Mouse (Mus musculus) neural tube, embryonic 15.5 days (tissue): ENCODE results near the gene Pwwp2b. TPM values are rescaled to one million over a fixed set of nuclear protein-coding genes. Genes with fewer than 3 reads are reported as not detected.
A peak's percentile ranks its signal among the peaks of the same experiment; 100 is the strongest.

Experiments used
- ATAC-seq: fragments of 200-750 bp; cut with Nextera tagmentation; 2 replicates; pipeline ENCODE4 v1.8.0; 2017; ENCODE audit warnings: mild to moderate bottlenecking, moderate TSS enrichment, moderate library complexity; ENCODE audit not compliant: low FRiP score
- H3K27ac ChIP-seq: fragments of 300-500 bp; sonication (generic); replicated peaks from 2 replicates; pipeline ENCODE4 v1.5.1; 2015; ENCODE audit warnings: mild to moderate bottlenecking, inconsistent platforms
- H3K27me3 ChIP-seq: fragments of 300-500 bp; sonication (generic); replicated peaks from 2 replicates; pipeline ENCODE4 v1.6.1; 2015; ENCODE audit warnings: inconsistent platforms
- H3K36me3 ChIP-seq: fragments of 300-500 bp; sonication (generic); 2 replicates; pipeline ENCODE4 v1.6.1; 2015; ENCODE audit warnings: inconsistent platforms
- H3K4me1 ChIP-seq: fragments of 300-500 bp; sonication (generic); 2 replicates; pipeline ENCODE4 v1.6.1; 2015; ENCODE audit warnings: inconsistent platforms
- H3K4me2 ChIP-seq: fragments of 300-500 bp; sonication (generic); 2 replicates; pipeline ENCODE4 v1.6.1; 2015; ENCODE audit warnings: inconsistent platforms, mild to moderate bottlenecking, moderate library complexity
- H3K4me3 ChIP-seq: fragments of 300-500 bp; sonication (generic); replicated peaks from 2 replicates; pipeline ENCODE4 v1.5.1; 2015; ENCODE audit warnings: mild to moderate bottlenecking, inconsistent platforms
- H3K9ac ChIP-seq: fragments of 300-500 bp; sonication (generic); replicated peaks from 2 replicates; pipeline ENCODE4 v1.6.1; 2015; ENCODE audit warnings: mild to moderate bottlenecking, inconsistent platforms
- H3K9me3 ChIP-seq: fragments of 300-500 bp; sonication (generic); replicated peaks from 2 replicates; pipeline ENCODE4 v1.6.1; 2016; ENCODE audit warnings: inconsistent platforms
- WGBS: fragments of 180-500 bp; shearing (Covaris S2); methylation state at CpG from one replicate; pipeline ENCODE4 v1.1.7; 2015; ENCODE audit warnings: mixed read lengths; 5-methylcytosine and 5-hydroxymethylcytosine counted together
- polyA plus RNA-seq: library from polyadenylated mRNA; unstranded; fragments of >200 nt; fragmentation: Nextera tagmentation; extraction: Ambion mirVana; gene quantifications from 2 replicates; pipeline ENCODE4 v1.2.1, GENCODE M21; 2015

The Pwwp2b gene
- polyA plus RNA-seq, 1 experiment from 2014 or later: 5.8 TPM

DNA sequence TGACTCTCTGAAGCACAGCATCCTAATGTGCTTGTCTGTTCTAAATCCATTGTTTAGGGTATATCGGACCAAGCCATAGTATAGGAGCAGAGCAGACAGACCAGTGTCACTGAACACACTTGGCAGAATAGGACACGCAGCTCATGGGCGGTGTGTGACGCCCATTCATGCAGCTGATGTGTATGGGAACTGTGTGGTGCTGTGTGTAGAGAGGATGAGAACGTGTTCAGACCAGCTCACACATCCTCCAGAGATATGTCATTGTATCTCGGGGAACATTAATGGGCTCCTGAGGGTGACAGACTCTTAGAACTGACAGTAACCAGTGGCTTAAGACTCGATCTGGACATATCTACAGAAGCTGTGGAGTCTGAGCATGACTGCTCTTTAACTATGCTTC lies 21.9 kb upstream of the Pwwp2b start:
- Histone ChIP-seq H3K4me3 (no peak overlapping the region), H3K4me2 (no peak overlapping the region), H3K27me3 (no peaks in the 10 kb centered on the region), H3K9me3 (no peaks in the 10 kb centered on the region), H3K27ac (no peak overlapping the region), H3K4me1 (no peaks in the 10 kb centered on the region), H3K9ac (no peak overlapping the region), H3K36me3 (no peaks in the 10 kb centered on the region)
- 90% methylated on average over 7 of the region's 7 CpGs for WGBS
- ATAC-seq: no peak

DNA sequence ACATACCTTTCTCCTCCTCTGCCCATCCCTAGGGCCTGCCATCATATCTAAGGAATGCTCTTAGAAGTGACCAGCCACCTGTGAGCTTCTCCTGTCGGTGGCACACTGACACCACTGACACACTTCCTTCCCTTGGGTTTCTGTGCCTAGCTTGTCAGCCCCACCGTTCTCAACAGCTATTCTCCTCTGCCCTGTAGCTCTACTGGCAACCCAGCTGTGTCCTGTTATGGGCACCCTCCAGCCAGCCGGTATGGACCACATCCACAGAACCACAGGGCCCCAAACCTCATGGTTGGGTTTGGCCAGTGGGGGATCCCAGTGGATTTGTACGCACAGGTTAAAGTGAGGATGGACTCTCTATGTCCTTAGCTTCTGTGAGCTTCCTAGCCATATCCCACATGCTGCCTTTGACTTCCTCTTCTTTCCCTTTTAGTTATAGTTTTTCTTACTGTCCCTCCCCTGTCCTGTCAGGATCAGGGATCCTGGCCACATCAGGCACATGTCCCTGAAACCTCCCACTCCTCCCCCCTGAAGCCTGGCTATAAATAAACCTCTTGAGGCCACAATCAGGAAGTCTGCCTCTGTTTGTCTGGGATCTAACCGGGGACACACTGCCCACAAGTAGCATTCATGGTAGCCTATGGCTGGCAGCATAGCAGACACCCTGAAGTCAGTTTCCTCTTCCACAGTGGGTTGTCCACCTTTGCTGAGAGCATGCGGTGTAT lies 19.7 kb upstream of the Pwwp2b start:
- WGBS: 81% methylated on average over 6 of the region's 6 CpGs
- Histone ChIP-seq H3K4me3 (no peak overlapping the region), H3K9ac (no peak overlapping the region), H3K27ac (no peak overlapping the region), H3K36me3 (no peaks in the 10 kb centered on the region), H3K4me2 (no peak overlapping the region), H3K9me3 (no peaks in the 10 kb centered on the region), H3K4me1 (0 out of 2 replicates have a peak, but pooled peaks cover 2% of the 10 kb centered on the region), H3K27me3 (no peaks in the 10 kb centered on the region)
- ATAC-seq: no peak

DNA sequence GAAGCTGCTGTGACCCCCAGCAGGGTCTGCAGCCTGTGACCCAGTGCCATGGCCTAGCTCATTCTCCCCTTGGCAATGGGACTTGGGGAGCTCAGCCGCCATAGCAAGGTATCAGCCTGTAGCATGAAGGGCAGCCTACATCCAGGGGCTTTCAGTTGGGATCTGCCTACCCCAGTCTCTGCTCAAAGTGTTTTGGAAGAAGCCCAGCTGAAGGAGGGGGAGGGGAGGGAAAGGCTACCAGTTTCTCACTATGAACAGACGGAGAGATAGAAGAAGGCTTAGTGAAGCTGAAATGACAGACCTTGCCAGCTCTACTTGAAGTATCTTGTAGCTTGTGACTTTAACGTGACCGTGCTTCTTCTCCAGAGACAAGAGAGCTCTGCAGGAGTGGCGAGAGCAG lies 18.4 kb upstream of the Pwwp2b start:
- no peaks in the 10 kb centered on the region for H3K27me3 ChIP-seq
- no peak overlapping the region for H3K27ac ChIP-seq
- H3K9ac ChIP-seq: no peak overlapping the region
- 86% methylated on average over 5 of the region's 5 CpGs for WGBS
- no peak for ATAC-seq
- peaks cover 13% of the 10 kb centered on the region for H3K4me1 ChIP-seq
- H3K4me2 ChIP-seq: no peak overlapping the region
- no peaks in the 10 kb centered on the region for H3K9me3 ChIP-seq
- no peak overlapping the region for H3K4me3 ChIP-seq
- no peaks in the 10 kb centered on the region for H3K36me3 ChIP-seq

DNA sequence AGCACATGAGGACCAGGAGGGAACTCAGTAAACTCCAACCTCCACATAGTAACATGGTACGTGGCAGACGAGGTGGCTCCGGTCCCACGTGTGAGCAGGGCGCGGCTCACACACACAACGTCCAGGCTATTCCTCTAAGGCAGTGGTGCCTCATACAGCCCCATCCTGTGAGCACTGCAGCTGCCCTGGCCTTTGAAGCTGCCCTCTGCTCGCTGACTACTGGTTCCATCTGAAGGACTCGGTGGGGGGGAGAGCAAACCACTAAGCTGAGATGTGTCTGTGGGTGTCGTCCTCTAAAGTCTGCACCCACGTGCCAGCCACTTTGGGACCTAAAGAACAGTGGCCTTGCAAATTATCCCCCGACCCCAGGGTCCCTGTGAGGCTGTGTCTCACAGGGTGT lies 18.0 kb upstream of the Pwwp2b start:
- Histone ChIP-seq H3K4me3 (no peak overlapping the region), H3K27me3 (no peaks in the 10 kb centered on the region), H3K9me3 (no peaks in the 10 kb centered on the region), H3K36me3 (no peaks in the 10 kb centered on the region), H3K4me2 (no peak overlapping the region), H3K9ac (no peak overlapping the region), H3K27ac (no peak overlapping the region), H3K4me1 (peaks cover 17% of the 10 kb centered on the region)
- 77% methylated on average over 12 of the region's 12 CpGs for WGBS
- no peak for ATAC-seq

DNA sequence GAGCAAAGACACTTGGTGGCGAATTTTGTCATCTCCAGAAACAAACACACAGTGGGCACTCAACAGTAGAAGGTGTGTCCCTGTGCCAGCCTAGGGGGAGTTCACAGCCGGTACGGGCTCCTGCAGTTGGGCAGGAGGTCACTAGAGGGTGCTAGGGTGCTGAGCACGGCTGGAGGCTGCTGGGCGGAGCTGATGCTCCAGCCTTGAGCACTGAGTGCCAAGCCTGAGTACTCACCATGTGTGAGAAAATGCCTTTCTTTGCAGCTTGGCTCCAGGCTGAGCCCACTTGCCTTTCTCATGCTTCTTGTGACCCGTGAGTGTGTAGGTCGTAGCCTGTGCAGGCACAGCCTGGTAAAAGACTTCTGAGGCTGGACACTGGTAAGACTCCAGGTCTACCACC lies 14.6 kb upstream of the Pwwp2b start:
- Histone ChIP-seq H3K27me3 (no peaks in the 10 kb centered on the region), H3K4me2 (no peak overlapping the region), H3K4me3 (no peak overlapping the region), H3K9me3 (no peaks in the 10 kb centered on the region), H3K36me3 (no peaks in the 10 kb centered on the region), H3K27ac (no peak overlapping the region), H3K4me1 (peaks cover 19% of the 10 kb centered on the region), H3K9ac (no peak overlapping the region)
- peak; percentile 88 for ATAC-seq
- 3% methylated on average over 7 of the region's 7 CpGs for WGBS

DNA sequence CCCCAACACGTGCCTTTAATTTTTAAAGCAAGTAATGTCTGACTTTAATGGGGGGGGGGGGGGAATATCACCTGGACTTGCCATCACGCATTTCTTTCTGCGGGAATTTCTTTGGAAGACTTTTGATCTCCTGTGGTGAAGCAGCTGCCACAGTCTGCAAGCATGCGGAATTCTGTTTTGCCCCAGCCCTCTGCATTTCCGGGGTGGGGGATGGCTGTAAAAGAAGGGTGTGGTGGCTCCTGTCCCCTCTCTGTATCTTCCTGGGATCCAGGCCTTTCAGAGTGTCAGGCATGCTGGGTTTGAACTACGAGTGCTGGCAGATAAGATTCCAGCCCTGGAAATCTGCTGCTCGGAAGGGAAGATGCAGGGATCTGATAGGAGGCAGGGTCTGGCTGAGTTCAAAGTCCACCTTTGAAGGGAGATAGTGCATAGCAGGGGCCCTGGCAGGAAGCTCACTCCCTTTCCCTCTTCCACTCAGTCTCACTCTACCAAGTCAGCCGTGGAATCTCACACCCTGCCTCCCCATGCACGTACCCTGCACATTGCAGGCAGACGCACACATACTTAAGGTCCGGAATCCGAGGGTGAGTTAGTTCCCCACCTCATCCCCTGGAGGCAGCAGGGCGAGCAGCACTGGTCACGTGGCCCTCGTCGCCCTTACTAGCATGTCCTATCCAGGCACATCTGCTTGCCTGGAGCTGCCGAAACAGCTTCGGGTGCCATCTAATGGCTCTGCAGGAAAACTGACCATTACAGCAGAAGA lies 13.7 kb upstream of the Pwwp2b start:
- Histone ChIP-seq H3K9ac (peak overlapping the region; percentile 1; the same call in 1 of the 2 replicates), H3K9me3 (no peaks in the 10 kb centered on the region), H3K36me3 (no peaks in the 10 kb centered on the region), H3K27ac (no peak overlapping the region), H3K4me3 (no peak overlapping the region), H3K27me3 (no peaks in the 10 kb centered on the region), H3K4me2 (peak overlapping the region; percentile 43), H3K4me1 (peaks cover 19% of the 10 kb centered on the region)
- 12% methylated on average over 18 of the region's 18 CpGs for WGBS
- ATAC-seq: peak; percentile 61

DNA sequence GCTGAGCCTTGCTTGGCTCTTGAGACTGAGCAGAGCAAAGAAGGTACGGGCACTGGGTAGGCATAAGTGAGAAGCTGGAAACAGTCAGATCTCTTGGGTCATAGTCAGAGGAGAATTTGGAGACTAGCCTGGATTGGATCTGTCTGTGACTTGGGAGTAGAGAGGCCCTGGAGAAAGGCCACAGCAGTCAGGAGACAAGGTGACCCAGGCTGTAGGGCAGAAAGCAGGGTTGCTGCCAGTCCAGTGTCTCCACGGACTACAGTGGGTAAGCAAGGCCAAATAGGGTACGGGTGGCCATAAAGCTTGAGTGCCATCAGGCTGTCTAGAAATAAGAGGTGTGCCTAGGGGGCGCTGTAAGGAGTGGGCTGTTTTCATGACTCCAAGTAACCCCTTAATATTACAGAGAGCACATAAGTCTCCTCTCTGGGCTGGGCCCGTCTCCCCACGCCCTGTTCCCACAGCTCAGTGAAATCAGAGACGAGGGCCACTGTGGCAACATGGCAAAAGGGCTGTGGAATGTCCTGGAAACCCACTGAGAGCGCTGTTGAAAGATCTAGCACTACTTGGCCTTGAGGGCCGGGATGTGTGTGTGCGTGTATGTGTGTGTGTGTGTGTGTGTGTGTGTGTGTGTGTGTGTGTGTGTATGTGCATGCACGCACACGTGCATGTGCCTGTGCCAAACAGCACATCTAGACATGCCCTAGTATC lies 12.5 kb upstream of the Pwwp2b start:
- H3K4me1 ChIP-seq: peaks cover 19% of the 10 kb centered on the region
- H3K9me3 ChIP-seq: no peaks in the 10 kb centered on the region
- H3K9ac ChIP-seq: no peak overlapping the region
- 85% methylated on average over 12 of the region's 12 CpGs for WGBS
- ATAC-seq: no peak
- no peak overlapping the region for H3K27ac ChIP-seq
- H3K4me2 ChIP-seq: no peak overlapping the region
- H3K27me3 ChIP-seq: no peaks in the 10 kb centered on the region
- no peak overlapping the region for H3K4me3 ChIP-seq
- H3K36me3 ChIP-seq: no peaks in the 10 kb centered on the region

DNA sequence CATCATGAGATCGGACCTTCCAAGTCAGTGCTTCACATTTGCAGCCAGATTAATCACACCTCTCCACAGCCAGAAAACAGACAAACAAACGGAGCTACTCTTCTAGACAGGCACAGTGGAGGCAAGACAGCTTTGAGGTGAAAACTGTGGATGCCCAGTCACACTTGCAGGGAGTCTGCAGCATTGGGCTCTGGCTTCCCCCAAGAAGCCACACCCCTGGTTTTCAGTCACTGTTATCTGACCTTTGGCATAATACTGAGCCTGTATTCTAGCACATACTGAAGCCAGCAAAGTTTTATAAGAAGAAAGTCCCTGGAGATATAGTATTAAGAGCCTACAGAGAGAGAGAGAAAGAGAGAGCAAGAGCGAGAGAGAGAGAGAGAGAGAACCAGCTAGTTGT lies 8.8 kb upstream of the Pwwp2b start:
- no peaks in the 10 kb centered on the region for H3K9me3 ChIP-seq
- no peak for ATAC-seq
- WGBS: 83% methylated on average over 3 of the region's 3 CpGs

DNA sequence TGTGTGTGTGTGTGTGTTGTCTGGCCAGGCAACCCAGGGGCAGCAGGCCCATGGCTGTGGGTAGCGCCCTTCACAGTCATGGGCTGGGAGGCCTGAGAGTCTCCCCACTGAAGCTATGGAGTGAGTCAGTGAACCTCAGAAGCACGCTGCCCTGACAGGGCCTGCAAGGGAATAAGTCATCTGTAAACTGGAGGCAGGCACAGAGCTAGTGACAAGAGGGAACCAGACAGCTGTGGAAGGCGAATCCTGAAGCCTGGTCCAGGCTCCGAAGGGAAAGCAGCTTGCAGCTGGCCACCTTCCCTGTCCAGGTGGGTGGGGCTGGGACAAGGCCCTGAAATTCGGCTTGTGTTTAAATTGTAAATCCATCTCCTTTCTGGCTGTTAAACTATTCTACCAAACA lies 2.2 kb upstream of the Pwwp2b start:
- H3K4me2 ChIP-seq: no peak overlapping the region
- H3K4me3 ChIP-seq: no peak overlapping the region
- no peaks in the 10 kb centered on the region for H3K9me3 ChIP-seq
- no peaks in the 10 kb centered on the region for H3K36me3 ChIP-seq
- WGBS: 75% methylated on average over 5 of the region's 5 CpGs
- H3K9ac ChIP-seq: no peak overlapping the region
- peaks cover 44% of the 10 kb centered on the region for H3K4me1 ChIP-seq
- H3K27ac ChIP-seq: no peak overlapping the region
- ATAC-seq: no peak
- H3K27me3 ChIP-seq: peaks cover 14% of the 10 kb centered on the region

More for the DNA sequence above, 8.8 kb upstream of the Pwwp2b start:
- no peaks in the 10 kb centered on the region for H3K36me3 ChIP-seq
- H3K4me2 ChIP-seq: no peak overlapping the region
- H3K27me3 ChIP-seq: 0 out of 2 replicates have a peak, but pooled peaks cover 2% of the 10 kb centered on the region
- no peak overlapping the region for H3K27ac ChIP-seq
- no peak overlapping the region for H3K9ac ChIP-seq
- H3K4me1 ChIP-seq: peaks cover 10% of the 10 kb centered on the region
- no peak overlapping the region for H3K4me3 ChIP-seq

DNA sequence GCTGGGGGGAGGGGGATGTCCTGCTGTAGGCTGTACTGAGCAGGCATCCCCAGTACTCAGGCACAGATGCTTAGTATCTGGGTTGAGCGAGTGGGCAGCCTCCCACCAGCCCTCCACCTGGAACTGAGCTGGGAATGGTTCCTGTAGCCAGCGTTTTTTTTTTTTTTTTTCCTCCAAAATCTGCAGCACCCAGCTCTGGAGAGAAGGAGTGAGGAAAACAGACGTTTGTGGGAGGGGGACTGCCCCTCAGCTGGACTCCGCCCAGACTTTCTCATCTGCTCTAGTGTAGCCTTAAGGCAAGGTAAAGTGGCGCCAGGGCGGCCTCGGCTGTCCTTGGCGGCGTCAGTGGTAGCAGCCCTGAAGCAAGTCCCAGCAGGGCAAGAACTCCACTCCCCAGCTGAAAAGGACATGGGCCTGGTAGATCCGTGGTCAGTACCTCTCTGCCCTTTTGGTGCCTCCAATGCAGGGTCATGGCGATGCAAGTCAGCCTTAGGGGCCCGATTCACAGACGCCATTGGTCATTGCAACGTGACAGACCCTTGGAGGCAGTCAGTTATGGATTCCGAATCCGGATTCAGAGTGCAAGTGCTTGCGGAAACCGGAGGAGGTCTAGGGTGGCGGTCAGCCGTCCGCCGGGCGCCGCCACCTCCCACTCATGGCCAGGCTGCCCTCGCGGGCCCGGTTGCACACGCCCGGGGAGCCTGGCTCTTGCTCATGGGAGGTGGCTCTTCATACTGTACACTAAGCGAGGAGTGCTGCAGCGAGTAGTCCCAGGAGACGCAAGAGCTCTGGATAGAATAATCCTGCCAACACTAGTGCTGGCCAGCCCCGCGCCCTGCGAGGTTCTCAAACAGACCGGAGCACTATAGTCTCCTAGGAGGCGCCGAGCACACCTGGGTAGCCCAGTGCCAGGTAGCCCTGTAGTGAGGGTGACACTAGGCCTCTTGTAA lies 1.1 kb upstream of the Pwwp2b start:
- ATAC-seq: peak; percentile 40; the same call in 1 of the 2 replicates
- Histone ChIP-seq H3K4me1 (peaks cover 54% of the 10 kb centered on the region), H3K4me2 (peak overlapping the region; percentile 98), H3K27me3 (peaks cover 14% of the 10 kb centered on the region), H3K27ac (peak overlapping the region; percentile 68), H3K9ac (peak overlapping the region; percentile 76), H3K36me3 (no peaks in the 10 kb centered on the region), H3K4me3 (peak overlapping the region; percentile 71), H3K9me3 (no peaks in the 10 kb centered on the region)
- 4% methylated on average over 38 of the region's 38 CpGs for WGBS
